Mouse (Mus musculus) gastrocnemius, postnatal 14 days (tissue): Measurements from ENCODE around the gene Tent5b. TPM values are rescaled to one million over a fixed set of nuclear protein-coding genes. Genes with fewer than 3 reads are reported as not detected.

Source experiments
- DNase-seq: peaks from one replicate; pipeline ENCODE4 v3.0.0; 2021; ENCODE audit warnings: mixed read lengths
- intact Hi-C: fragments of 180-260 bp; cut with DNase I; formaldehyde crosslinking; loops from one replicate; pipeline ENCODE4 v1.15.1; 2025; ENCODE audit warnings: low total_unique reads
- total RNA-seq, 2 experiments: library from RNA; stranded (reverse); gene quantifications; 2 replicates each; pipeline ENCODE4 v1.2.3; 2021

The Tent5b gene
- total RNA-seq, 2 experiments from 2014 or later: 0.21 to 1.0 TPM

DNA sequence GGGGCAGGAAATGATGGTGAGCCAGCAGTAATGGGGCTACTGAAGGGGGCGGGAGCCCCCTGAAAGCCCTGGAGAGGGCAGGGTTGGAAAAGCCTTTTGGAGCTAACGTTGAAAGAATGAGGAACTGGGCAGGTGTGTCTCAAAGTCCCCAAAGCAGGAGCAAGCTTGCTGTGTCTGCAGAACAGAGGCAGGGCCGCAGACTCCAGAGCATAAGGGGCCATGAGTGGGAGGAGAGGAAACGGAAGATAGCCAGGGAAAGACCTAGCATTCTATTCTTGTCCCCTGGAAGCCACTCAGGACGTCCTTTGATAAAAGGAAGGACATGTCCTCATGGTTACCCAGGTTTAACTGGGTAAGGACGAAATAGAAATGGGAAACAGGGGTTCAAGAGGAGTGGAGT, 16.7 kb upstream of the Tent5b start:
- no peak for DNase-seq
- intact Hi-C loops: no loop called here

DNA sequence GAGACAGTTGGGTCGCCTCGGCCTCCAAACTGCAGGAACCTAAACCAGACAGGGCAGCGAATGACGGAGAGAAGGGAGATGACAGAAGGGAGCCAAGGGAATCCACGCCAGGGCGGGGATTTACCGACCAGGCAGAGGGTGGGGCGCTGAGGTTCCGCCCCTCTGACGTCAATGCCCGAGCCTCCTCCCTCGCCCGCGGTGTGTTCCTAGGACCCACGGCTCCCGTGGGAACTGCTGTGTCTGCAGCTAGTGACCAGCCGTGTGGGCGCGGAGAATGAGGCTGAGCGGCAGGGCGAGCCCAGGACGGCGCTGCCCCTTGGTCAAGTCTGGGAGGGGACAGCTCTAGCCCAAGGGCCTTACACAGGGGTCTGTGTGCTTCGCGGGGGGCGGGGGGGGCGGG, 11.9 kb upstream of the Tent5b start:
- intact Hi-C loops: no loop called here

DNA sequence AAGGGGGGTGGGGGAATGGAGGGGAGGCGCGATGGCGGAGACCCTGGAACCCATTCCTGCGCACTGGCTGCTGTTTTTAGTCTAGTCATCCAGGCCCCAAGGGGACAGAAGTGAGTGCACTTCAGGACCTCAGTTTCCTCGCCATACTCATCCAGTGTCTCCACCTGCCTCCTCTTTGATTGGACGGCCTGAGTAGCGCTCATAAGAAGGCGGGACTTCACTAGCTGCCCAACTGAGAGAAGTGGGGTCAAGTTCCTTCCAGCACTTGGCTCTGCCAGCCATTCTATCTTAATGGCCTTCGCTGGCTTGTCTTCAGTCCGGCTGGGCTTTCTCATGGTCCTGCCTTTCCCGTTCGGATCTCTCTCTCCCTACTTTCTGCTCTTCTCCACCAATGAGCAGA, 10.8 kb upstream of the Tent5b start:
- intact Hi-C loops: no loop called here
- no peak for DNase-seq

More for the DNA sequence above, 11.9 kb upstream of the Tent5b start:
- DNase-seq: peak; percentile 81

DNA sequence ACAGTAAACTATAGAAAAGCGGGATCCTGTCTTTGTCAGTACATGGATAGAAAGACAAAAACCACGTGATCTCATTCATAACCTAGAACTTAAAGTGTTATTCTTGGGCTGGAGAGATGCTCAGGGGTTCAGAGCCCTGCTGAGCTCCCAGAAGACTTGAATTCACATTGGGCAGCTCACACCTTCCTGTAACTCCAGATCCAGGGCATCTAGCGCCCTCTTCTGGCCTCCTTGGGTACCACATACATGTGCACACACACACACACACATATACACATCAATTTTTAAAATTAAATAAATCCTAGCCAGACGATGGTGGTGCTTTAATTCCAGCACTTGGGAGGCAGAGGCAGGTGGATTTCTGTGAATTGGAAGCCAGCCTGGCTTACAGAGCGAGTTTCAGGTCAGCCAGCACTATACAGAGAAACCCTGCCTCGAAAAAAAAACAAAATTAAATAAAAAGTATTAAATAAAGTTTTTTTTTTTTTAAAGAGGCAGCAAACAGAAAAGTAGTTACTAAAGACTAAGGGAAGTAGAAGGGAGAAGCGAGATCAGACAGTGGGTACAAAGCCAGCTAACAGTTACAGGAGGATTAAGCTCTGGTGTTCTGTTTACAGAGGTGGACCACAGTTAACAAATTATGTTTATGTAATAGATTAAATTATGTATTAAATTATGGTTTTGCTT, 8.7 kb upstream of the Tent5b start:
- intact Hi-C loops: no loop called here

DNA sequence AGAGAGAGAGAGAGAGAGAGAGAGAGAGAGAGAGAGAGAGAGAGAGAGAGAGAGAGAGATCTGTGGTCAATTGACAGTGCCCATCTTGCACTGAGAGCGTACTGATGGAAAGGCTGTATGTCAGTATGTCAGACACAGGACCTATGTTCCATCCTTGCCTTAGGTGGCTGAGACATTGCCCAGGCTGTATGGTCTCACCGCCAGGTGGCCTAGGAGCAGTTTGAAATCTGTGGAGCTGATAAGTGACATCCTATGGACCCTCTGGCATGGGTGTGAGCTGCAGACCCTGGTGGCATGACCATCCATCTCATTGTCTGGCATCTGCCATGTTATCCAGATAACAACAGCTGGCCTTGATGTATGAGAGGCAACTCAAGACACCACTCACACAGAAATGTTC, 6.1 kb upstream of the Tent5b start:
- intact Hi-C loops: no loop called here
- no peak for DNase-seq

More for the DNA sequence above, 8.7 kb upstream of the Tent5b start:
- no peak for DNase-seq

DNA sequence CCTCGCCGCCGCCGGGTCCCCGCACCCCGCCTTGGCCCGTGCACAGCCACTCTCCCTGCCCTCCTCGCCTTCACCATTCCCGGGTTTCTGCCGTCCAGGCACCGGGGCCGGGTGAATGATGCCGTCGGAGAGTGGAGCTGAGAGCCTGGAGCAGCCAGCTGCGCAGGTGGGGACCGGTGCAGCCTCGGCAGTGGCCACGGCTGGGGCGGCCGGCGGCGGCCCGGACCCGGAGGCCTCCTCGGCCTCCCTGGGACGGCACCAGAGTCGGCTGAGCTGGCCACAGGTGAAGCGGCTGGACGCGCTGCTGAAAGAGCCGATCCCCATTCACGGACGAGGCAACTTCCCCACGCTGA, 229 bp downstream of the Tent5b start:
- intact Hi-C loops: no loop called here
- DNase-seq: no peak

DNA sequence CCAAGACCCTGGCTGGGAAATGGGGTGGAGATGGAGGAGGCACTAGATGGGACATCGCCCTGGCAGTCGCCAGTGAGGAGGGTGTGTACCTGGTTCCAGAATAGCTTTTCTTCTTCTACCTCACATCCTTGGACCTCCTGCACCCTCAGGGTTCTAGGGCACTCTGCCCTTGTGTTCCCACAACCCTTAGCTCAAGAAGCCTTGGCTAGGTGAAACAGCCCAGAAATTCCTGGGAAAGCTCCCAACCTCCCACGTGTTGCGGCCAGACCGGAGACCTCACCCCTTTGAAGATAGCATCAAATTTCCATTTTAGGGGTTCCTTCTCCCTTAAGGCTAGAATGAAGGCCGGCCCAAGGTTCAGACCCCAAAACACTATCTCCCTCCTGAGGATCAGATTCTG, 822 bp downstream of the Tent5b start:
- no peak for DNase-seq
- intact Hi-C loops: no loop called here

DNA sequence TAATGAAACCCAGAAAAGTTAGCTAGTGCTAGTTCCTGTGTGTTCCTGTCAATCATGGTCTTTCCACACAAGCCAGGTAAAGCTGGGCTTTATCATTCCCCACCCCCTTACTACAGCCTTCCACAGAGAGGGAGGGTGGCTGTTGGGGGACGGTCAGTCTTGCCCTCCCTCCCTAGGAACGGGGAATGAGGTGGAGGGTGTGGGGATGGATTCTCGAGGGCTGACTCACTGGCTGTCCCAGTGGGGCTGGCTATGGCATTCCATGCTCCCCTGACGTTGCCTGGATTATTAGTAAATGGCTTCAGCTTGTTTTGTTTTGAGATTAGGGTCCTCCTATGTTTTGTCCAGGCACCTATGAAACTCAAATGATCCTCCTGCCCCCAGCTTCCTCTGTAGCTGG, 1.6 kb downstream of the Tent5b start:
- intact Hi-C loops: no loop called here
- DNase-seq: no peak

DNA sequence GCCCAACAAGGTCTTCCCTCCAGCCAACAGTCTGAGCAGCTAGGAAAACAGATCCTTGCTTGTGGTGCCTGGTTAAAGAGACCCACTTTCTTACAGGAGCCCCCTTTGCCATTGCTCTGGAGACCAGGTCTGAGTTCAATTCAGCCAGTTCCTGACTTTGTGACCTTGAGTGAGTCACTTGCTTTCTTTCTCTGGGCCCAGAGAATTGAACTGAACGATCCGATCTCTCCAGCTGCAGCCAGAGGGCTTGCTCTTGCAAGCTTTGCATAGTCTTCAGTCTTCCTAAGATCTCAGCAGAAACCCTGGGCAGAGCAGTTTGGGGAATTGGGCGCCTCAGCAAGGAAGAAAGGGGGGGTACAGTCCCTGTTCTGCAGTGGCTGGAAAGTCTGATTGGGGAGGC, 2.5 kb downstream of the Tent5b start:
- intact Hi-C loops: no loop called here
- no peak for DNase-seq

DNA sequence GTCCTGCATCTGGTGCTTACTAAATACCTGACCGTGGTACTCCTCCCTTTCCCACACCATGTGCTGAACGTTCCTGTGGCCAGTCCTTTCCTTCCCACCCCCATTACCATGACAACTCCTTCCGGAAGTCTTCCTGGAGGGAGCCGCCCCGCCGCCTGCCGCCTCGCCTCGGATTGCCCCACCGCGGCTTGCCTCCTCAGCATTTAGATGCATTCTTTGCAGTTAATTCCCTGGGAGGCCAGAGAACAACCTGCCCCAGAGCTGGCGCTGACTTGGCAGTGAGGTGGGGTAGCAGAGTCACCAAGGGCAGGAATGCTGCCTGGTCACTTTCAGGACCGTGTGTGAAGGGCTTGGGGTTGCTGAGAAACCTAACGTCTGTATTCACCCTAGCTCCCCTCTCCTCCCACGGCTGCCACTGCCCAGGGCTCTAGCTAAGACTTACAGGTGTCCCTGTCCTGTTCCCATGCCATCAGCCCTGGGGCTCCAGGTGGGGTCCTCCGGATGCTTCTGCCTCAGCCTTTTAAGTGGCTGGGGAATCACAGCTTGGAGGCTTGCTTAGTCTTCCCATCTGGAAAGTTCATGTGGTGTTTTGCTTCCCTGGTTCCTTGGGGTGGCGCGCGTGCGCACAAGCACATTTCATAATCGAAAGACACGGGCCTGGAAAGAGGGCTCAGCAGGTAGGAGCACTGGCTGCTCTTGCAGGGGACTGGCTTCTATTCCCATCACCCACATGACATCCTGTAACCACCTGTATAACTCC, 4.5 kb downstream of the Tent5b start:
- intact Hi-C loops: no loop called here
- no peak for DNase-seq

DNA sequence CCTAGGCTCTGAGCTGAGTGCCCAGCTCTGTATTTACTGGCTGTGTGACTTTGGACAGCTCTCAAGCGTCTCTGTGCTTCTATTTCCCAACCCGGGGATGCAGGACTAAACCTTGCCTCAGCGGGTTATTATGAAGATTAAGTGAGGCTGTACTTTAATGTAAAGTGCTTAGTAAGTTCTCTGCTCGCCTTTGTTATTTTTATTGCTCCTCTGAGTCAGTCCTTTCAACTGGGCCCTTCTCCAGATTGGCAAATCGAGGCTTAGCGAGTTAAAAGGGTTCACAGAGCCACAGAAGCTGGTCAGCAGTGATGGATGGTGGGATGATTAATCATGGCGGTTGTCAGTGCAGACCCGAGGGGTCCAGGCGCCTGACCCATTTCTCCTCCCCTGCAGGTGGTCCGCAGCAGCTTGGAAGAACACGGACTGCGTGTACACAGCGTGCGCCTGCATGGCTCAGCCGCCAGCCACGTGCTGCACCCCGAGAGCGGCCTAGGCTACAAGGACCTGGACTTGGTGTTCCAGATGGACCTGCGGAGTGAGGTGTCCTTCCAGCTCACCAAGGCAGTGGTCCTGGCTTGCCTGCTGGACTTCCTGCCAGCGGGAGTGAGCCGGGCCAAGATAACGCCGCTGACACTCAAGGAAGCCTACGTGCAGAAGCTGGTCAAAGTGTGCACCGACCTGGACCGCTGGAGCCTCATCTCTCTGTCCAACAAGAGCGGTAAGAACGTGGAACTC, 5.9 kb downstream of the Tent5b start:
- intact Hi-C loops: no loop called here
- no peak for DNase-seq

DNA sequence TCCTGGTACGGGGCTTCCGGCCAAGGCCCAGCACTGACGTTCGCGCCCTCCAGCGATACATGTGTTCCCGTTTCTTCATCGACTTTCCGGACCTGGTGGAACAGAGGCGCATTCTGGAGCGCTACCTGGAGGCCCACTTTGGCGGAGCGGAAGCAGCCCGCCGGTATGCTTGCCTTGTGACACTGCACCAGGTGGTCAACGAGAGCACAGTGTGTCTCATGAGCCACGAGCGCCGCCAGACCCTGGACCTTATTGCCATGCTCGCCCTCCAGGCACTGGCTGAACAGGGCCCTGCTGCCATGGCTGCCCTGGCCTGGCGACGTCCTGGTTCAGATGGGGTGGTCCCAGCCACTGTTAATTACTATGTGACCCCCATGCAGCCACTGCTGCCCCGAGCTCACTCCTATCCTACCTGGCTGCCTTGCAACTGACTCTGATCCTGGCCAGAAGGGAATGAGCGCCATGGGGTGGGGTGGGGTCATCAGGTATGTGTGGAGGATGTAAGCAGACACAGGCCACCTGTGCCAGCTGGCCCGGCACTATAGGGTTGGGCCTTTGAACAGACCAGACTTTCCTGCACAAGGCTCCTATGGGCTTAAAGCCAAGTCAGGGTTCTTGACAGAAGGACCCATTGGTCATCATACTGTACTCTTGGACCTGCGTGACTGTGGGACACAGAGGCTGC, 6.9 kb downstream of the Tent5b start:
- DNase-seq: no peak
- intact Hi-C loops: no loop called here

DNA sequence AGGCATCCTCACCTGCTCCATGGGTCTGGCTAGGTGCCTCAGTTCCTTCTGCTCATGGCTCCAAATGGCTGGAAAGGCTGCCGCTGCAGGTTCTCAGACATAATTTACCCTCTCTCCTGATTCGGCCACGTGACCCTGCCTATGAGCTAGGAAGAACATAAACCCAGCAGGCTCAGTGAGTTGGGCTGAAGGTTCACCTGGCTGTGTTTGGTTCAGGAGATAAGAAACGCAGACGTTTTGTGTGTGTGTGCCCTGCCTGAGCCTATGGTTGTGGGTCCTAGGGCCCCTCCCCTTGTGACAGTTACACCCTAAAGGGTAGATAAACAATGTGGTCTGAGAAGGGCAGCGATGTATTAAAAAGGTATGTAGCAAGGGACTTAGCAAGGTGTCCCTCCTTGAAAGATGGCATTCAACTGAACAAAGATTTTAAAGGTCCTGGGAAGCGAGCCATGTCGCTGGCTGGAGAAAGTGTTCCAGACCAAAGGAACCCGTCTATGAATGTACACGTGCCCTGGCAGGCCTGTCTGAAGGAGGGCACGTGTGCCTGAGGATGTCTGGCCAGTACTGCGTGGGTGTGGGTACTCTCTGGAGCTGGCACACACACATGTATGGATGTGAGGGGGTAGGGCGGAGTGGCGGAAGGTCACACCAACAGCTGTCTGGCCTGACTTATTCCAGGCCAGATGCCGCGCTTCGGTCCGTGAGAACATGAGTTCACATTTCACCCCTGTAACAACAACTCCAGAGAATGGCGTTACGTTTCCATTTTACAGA, 8.9 kb downstream of the Tent5b start:
- intact Hi-C loops: no loop called here
- DNase-seq: no peak

DNA sequence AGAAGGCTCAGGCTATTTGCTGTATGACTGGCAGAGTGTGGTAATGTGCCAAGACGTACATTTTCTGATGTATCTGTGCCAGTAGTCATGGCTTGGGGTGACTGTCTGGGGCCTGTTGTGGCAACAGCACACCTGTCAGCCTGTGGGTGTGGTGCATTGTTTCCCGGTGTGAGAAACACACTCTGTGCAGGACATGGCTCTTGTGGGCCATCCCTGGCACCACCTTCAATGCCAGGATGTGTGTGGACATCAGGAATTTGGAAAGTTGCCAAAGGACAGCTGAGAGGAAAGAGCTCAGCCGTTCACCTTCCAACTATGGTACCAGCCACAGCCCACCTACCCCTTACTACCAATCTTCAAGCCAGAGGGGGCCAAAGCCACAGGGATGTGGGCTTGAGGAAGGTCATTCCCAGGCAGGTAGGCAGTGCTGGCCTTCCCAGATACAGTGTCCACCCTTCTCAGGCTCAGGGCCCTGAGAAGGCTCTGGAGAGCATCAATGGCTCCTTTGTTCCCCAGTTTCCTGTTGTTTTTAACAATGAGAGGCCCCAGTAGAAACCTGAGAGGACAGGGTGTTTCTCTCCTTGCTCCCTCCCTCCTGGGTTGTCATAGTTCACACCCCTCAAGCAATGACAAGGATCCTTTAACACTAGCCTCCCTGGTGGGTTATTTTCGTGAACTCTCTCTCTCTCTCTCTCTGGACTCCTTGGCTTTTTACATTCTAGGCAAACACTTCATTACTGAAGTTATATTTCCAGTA, 9.7 kb downstream of the Tent5b start:
- DNase-seq: no peak
- intact Hi-C loops: no loop called here

DNA sequence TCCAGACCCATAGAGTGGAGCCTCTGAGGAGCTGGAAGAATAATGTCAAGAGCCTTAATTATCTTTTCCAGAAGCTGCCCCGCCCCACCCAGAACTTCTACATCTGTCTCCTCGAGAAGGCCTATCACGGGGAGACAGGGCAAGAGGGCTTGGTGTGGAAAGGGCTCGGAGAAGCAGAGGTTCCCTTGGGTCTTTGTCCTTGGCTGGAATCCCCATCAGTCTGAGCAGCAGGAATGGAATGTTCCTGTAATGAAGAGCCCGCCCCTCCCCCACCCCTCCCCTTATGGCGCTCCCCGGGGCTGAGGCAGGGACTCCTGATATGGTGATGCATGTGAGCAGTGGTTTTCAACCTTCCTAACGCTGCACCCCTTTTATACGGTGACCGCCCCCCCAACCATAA, 11.9 kb downstream of the Tent5b start:
- peak; percentile 54 for DNase-seq
- intact Hi-C loops: no loop called here

DNA sequence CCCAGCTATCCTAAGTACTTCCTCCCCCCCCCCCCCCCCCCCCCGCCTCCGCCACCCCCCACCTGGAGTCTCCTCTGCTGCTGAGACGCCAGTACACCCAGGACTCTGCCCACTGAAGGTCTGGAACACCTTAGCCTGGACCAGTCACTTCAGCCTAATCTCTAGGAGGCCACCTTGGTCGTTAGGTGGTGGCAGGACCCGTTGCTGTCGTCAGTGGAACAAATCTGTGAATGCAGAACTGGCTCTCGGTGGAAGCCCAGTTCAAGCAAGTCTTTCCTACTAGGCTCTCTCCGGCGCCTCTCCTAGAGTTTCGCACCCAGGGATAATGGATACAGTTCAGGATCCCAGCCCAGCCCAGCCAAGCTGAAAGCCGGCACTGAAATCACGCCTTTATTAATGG, 14.0 kb downstream of the Tent5b start:
- intact Hi-C loops: no loop called here
- DNase-seq: no peak

DNA sequence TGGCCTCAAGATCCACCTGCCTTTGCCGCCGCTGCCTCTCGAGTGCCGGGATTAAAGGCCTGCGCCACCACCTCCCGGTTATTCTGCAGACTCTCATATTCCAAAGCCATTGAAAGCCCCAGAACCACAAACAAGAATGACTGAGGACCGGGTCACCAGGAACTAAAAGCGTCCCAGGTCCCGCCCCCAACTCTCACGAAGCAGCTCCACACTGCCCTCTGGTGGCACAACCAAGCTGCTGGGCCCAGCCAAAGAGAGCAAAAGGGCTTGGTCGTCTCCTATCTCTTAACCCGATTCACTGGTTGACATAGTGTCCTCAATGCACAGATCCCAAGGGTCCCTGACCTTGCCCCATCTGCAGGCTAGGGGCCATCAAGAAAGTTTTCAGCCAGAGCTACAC, 14.5 kb downstream of the Tent5b start:
- intact Hi-C loops: no loop called here
- DNase-seq: peak; percentile 88

DNA sequence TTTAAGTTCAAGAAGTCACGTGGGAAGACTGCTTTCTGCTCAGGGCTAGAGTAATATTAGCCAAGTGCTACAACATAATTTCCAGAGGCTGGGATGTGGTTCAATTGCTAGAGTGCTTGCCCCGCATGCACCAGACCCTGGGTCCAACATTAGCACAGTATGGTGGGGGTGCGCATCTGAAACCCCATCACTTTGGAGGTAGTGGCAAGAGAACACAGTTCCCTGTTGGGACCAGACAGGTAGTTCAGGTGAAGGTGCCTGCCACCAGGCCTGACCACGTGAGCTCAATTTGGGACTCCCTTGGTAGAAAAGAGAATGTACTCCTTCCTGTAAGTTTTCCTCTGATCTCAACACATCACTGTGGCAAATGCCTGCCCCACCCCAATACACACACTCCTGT, 14.9 kb downstream of the Tent5b start:
- intact Hi-C loops: no loop called here
- no peak for DNase-seq

DNA sequence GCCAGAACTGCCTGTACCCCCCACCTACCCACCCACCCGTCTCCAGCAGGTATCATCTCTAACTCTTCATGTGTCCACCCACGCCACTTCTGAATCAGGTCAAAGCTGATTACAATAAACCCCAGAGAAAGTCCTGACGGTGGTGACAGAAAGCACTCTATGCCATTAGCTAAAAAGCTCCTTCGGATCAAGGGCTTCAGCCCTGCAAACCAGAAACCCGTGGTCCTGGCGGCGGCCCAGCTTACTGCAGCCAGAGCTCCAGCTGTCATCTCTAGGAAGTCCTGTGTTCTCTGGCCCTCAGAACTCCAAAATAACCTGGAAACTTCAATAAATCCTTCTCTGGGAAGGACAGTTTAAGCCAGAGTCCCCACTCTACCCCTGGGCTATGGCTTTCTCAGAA, 15.8 kb downstream of the Tent5b start:
- peak; percentile 42 for DNase-seq
- intact Hi-C loops: loop anchor here (2.0 kb wide), 1 partner anchor 19 kb away; no protein-coding TSS in a partner anchor
